Mouse (Mus musculus): ENCODE measurements around the gene Cdc42bpa. TPM values are rescaled to one million over a fixed set of nuclear protein-coding genes. Genes with fewer than 3 reads are reported as not detected.

The Cdc42bpa gene
- polyA plus RNA-seq, 1 experiment from 2014 or later: 11.3 TPM

GRCm38 (mm10) chr1:180188951-180189350 is 228.7 kb downstream of the Cdc42bpa start:
- DNase-seq (ENCODE audit: low spot score) (no peak), ATAC-seq (ENCODE audit: insufficient number of reproducible peaks, low FRiP score, low TSS enrichment, low read depth) (no peak)
- Histone ChIP-seq H3K27me3 (ENCODE audit: control insufficient read depth, insufficient read depth, low read length) (no peaks in the 10 kb centered on the region), H3K4me3 (ENCODE audit: low read depth, low read length) (no peak overlapping the region), H3K27ac (replicated peaks; ENCODE audit: low read depth, low read length) (no peak overlapping the region), H3K4me2 (ENCODE audit: low read depth, severe bottlenecking) (no peak overlapping the region), H3K9me3 (ENCODE audit: control insufficient read depth, low read length) (no peaks in the 10 kb centered on the region), H3K4me1 (ENCODE audit: control insufficient read depth, insufficient read depth, low read length) (no peaks in the 10 kb centered on the region), H3K9ac (ENCODE audit: low read length) (no peak overlapping the region), H3K36me3 (ENCODE audit: control insufficient read depth, insufficient read depth, low read length) (no peaks in the 10 kb centered on the region)
- 83% methylated on average over 4 of the region's 4 CpGs for WGBS

GRCm38 (mm10) chr1:180191112-180191511 is 230.8 kb downstream of the Cdc42bpa start:
- H3K4me3 ChIP-seq (ENCODE audit: low read depth, low read length): no peak overlapping the region
- no peak overlapping the region for H3K27ac ChIP-seq (replicated peaks; ENCODE audit: low read depth, low read length)
- H3K4me2 ChIP-seq (ENCODE audit: low read depth, severe bottlenecking): no peak overlapping the region
- no peaks in the 10 kb centered on the region for H3K9me3 ChIP-seq (ENCODE audit: control insufficient read depth, low read length)
- H3K36me3 ChIP-seq (ENCODE audit: control insufficient read depth, insufficient read depth, low read length): no peaks in the 10 kb centered on the region
- no peak for DNase-seq (ENCODE audit: low spot score)
- ATAC-seq (ENCODE audit: insufficient number of reproducible peaks, low FRiP score, low TSS enrichment, low read depth): no peak
- 0 out of 2 replicates have a peak, but pooled peaks cover 3% of the 10 kb centered on the region for H3K4me1 ChIP-seq (ENCODE audit: control insufficient read depth, insufficient read depth, low read length)
- WGBS: 81% methylated on average over 8 of the region's 8 CpGs
- no peak overlapping the region for H3K9ac ChIP-seq (ENCODE audit: low read length)
- no peaks in the 10 kb centered on the region for H3K27me3 ChIP-seq (ENCODE audit: control insufficient read depth, insufficient read depth, low read length)

- Histone ChIP-seq H3K27ac (replicated peaks; ENCODE audit: low read depth, low read length) (no peak overlapping the region), H3K4me3 (ENCODE audit: low read depth, low read length) (no peak overlapping the region), H3K9me3 (ENCODE audit: control insufficient read depth, low read length) (no peaks in the 10 kb centered on the region), H3K9ac (ENCODE audit: low read length) (no peak overlapping the region), H3K36me3 (ENCODE audit: control insufficient read depth, insufficient read depth, low read length) (no peaks in the 10 kb centered on the region), H3K27me3 (ENCODE audit: control insufficient read depth, insufficient read depth, low read length) (no peaks in the 10 kb centered on the region), H3K4me2 (ENCODE audit: low read depth, severe bottlenecking) (no peak overlapping the region), H3K4me1 (ENCODE audit: control insufficient read depth, insufficient read depth, low read length) (0 out of 2 replicates have a peak, but pooled peaks cover 3% of the 10 kb centered on the region)
- WGBS: 80% methylated on average over 7 of the region's 7 CpGs
- ATAC-seq (ENCODE audit: insufficient number of reproducible peaks, low FRiP score, low TSS enrichment, low read depth): no peak
- no peak for DNase-seq (ENCODE audit: low spot score)
These were observed 231.5 kb downstream of the Cdc42bpa start for GRCm38 (mm10) chr1:180191651-180192220.

- ATAC-seq (ENCODE audit: insufficient number of reproducible peaks, low FRiP score, low TSS enrichment, low read depth) (no peak), DNase-seq (ENCODE audit: low spot score) (no peak)
- 64% methylated on average over 4 of the region's 4 CpGs for WGBS
- Histone ChIP-seq H3K4me2 (ENCODE audit: low read depth, severe bottlenecking) (no peak overlapping the region), H3K9me3 (ENCODE audit: control insufficient read depth, low read length) (no peaks in the 10 kb centered on the region), H3K27ac (replicated peaks; ENCODE audit: low read depth, low read length) (no peak overlapping the region), H3K36me3 (ENCODE audit: control insufficient read depth, insufficient read depth, low read length) (no peaks in the 10 kb centered on the region), H3K27me3 (ENCODE audit: control insufficient read depth, insufficient read depth, low read length) (no peaks in the 10 kb centered on the region), H3K4me1 (ENCODE audit: control insufficient read depth, insufficient read depth, low read length) (0 out of 2 replicates have a peak, but pooled peaks cover 3% of the 10 kb centered on the region), H3K9ac (ENCODE audit: low read length) (no peak overlapping the region), H3K4me3 (ENCODE audit: low read depth, low read length) (no peak overlapping the region)
These were observed 232.6 kb downstream of the Cdc42bpa start for GRCm38 (mm10) chr1:180192866-180193265.

GRCm38 (mm10) chr1:180193391-180193935 is 233.2 kb downstream of the Cdc42bpa start:
- ATAC-seq (ENCODE audit: insufficient number of reproducible peaks, low FRiP score, low TSS enrichment, low read depth): no peak
- Histone ChIP-seq H3K9ac (ENCODE audit: low read length) (no peak overlapping the region), H3K27ac (replicated peaks; ENCODE audit: low read depth, low read length) (no peak overlapping the region), H3K4me3 (ENCODE audit: low read depth, low read length) (no peak overlapping the region), H3K36me3 (ENCODE audit: control insufficient read depth, insufficient read depth, low read length) (no peaks in the 10 kb centered on the region), H3K27me3 (ENCODE audit: control insufficient read depth, insufficient read depth, low read length) (no peaks in the 10 kb centered on the region), H3K4me1 (ENCODE audit: control insufficient read depth, insufficient read depth, low read length) (0 out of 2 replicates have a peak, but pooled peaks cover 3% of the 10 kb centered on the region), H3K4me2 (ENCODE audit: low read depth, severe bottlenecking) (no peak overlapping the region), H3K9me3 (ENCODE audit: control insufficient read depth, low read length) (no peaks in the 10 kb centered on the region)
- no peak for DNase-seq (ENCODE audit: low spot score)
- WGBS: 80% methylated on average over 8 of the region's 8 CpGs

- no peak for ATAC-seq (ENCODE audit: insufficient number of reproducible peaks, low FRiP score, low TSS enrichment, low read depth)
- H3K4me1 ChIP-seq (ENCODE audit: control insufficient read depth, insufficient read depth, low read length): 0 out of 2 replicates have a peak, but pooled peaks cover 3% of the 10 kb centered on the region
- no peaks in the 10 kb centered on the region for H3K36me3 ChIP-seq (ENCODE audit: control insufficient read depth, insufficient read depth, low read length)
- no peak overlapping the region for H3K9ac ChIP-seq (ENCODE audit: low read length)
- no peak overlapping the region for H3K4me2 ChIP-seq (ENCODE audit: low read depth, severe bottlenecking)
- H3K27ac ChIP-seq (replicated peaks; ENCODE audit: low read depth, low read length): no peak overlapping the region
- H3K27me3 ChIP-seq (ENCODE audit: control insufficient read depth, insufficient read depth, low read length): no peaks in the 10 kb centered on the region
- no peaks in the 10 kb centered on the region for H3K9me3 ChIP-seq (ENCODE audit: control insufficient read depth, low read length)
- H3K4me3 ChIP-seq (ENCODE audit: low read depth, low read length): no peak overlapping the region
- 85% methylated on average over 9 of the region's 9 CpGs for WGBS
- DNase-seq (ENCODE audit: low spot score): no peak
These were observed 233.8 kb downstream of the Cdc42bpa start for GRCm38 (mm10) chr1:180194048-180194447.

- peak overlapping the region; percentile 84 for H3K4me2 ChIP-seq (ENCODE audit: low read depth, severe bottlenecking)
- no peak overlapping the region for H3K27ac ChIP-seq (replicated peaks; ENCODE audit: low read depth, low read length)
These were observed 234.7 kb downstream of the Cdc42bpa start for GRCm38 (mm10) chr1:180194781-180195471.

GRCm38 (mm10) chr1:180195703-180196381 is 235.6 kb downstream of the Cdc42bpa start:
- H3K27ac ChIP-seq (replicated peaks; ENCODE audit: low read depth, low read length): no peak overlapping the region
- no peaks in the 10 kb centered on the region for H3K9me3 ChIP-seq (ENCODE audit: control insufficient read depth, low read length)
- no peaks in the 10 kb centered on the region for H3K36me3 ChIP-seq (ENCODE audit: control insufficient read depth, insufficient read depth, low read length)
- 0 out of 2 replicates have a peak overlapping the region, but pooled peaks have one; percentile 23 for H3K9ac ChIP-seq (ENCODE audit: low read length)
- DNase-seq (ENCODE audit: low spot score) (peak; percentile 97), ATAC-seq (ENCODE audit: insufficient number of reproducible peaks, low FRiP score, low TSS enrichment, low read depth) (peak; percentile 100)
- H3K4me1 ChIP-seq (ENCODE audit: control insufficient read depth, insufficient read depth, low read length): 0 out of 2 replicates have a peak, but pooled peaks cover 3% of the 10 kb centered on the region
- H3K4me3 ChIP-seq (ENCODE audit: low read depth, low read length): peak overlapping the region; percentile 52
- peak overlapping the region; percentile 84 for H3K4me2 ChIP-seq (ENCODE audit: low read depth, severe bottlenecking)
- H3K27me3 ChIP-seq (ENCODE audit: control insufficient read depth, insufficient read depth, low read length): no peaks in the 10 kb centered on the region
- under 1% methylated on average over 57 of the region's 57 CpGs for WGBS

More at GRCm38 (mm10) chr1:180194781-180195471, 234.7 kb downstream of the Cdc42bpa start:
- no peaks in the 10 kb centered on the region for H3K9me3 ChIP-seq (ENCODE audit: control insufficient read depth, low read length)
- H3K4me3 ChIP-seq (ENCODE audit: low read depth, low read length): peak overlapping the region; percentile 52
- H3K9ac ChIP-seq (ENCODE audit: low read length): no peak overlapping the region
- H3K27me3 ChIP-seq (ENCODE audit: control insufficient read depth, insufficient read depth, low read length): no peaks in the 10 kb centered on the region
- DNase-seq (ENCODE audit: low spot score) (peak; percentile 42), ATAC-seq (ENCODE audit: insufficient number of reproducible peaks, low FRiP score, low TSS enrichment, low read depth) (no peak)
- H3K4me1 ChIP-seq (ENCODE audit: control insufficient read depth, insufficient read depth, low read length): 0 out of 2 replicates have a peak, but pooled peaks cover 3% of the 10 kb centered on the region
- WGBS: 32% methylated on average over 9 of the region's 9 CpGs
- no peaks in the 10 kb centered on the region for H3K36me3 ChIP-seq (ENCODE audit: control insufficient read depth, insufficient read depth, low read length)

Data from limb, embryonic 11.5 days (tissue).